8 mouse cellular contexts compared by ENCODE assay signal in genomic region chr5:149279273-149279844, GRCm38 (mm10). TPM values are rescaled to one million over a fixed set of nuclear protein-coding genes. Genes with fewer than 3 reads are reported as not detected.
DNase-seq lines count a peak whose midpoint lies in the region; ATAC-seq lines count a peak whose summit lies in the region.
"Had no signal": no experiment of that assay in that cellular context is flagged by ENCODE, and none has a peak within 500 bp of the region (broad histone marks: within the 10 kb centered on the region; RNA-seq: fewer than 3 reads in every experiment).

No protein-coding gene starts in this region.

- WGBS in forebrain, embryonic 14.5 days: 28% methylated on average over 22 of the region's 22 CpGs
- 27% methylated on average over 22 of the region's 22 CpGs for WGBS in hindbrain, embryonic 13.5 days

- no peak overlapping the region for H3K4me3 ChIP-seq in forebrain, embryonic 14.5 days (ENCODE audit: low read depth, low read length)
- H3K4me3 ChIP-seq in hindbrain, embryonic 13.5 days: peak overlapping the region; percentile 11; the same call in 1 of the 2 replicates
- H3K4me3 ChIP-seq: megakaryocyte, embryonic 14.5 days had no signal

- H3K9ac ChIP-seq in forebrain, embryonic 14.5 days (ENCODE audit: low read length): peak overlapping the region; percentile 29; the same call in 1 of the 2 replicates
- peak overlapping the region; percentile 31; the same call in 1 of the 2 replicates for H3K9ac ChIP-seq in hindbrain, embryonic 13.5 days

- H3K4me1 ChIP-seq in forebrain, embryonic 14.5 days (ENCODE audit: control insufficient read depth, insufficient read depth, low read length): no peaks in the 10 kb centered on the region
- peaks cover 8% of the 10 kb centered on the region; the same call in 1 of the 2 replicates for H3K4me1 ChIP-seq in hindbrain, embryonic 13.5 days (replicated peaks)

- no peaks in the 10 kb centered on the region for H3K36me3 ChIP-seq in forebrain, embryonic 14.5 days (ENCODE audit: control insufficient read depth, insufficient read depth, low read length)
- H3K36me3 ChIP-seq in hindbrain, embryonic 13.5 days: no peaks in the 10 kb centered on the region

- DNase-seq in Muller cell, postnatal 12 days (ENCODE audit: inconsistent ontology term): peak; percentile 9
- peak; percentile 89 for DNase-seq in brain, adult 2 months (ENCODE audit: low read depth, low spot score)
- DNase-seq in forebrain, embryonic 14.5 days (ENCODE audit: low spot score): peak; percentile 40
- peak; percentile 52 to 60 for DNase-seq in left cerebral cortex, adult 9 months (ENCODE audit: low spot score in 2 of 2)
- peak; percentile 66 for DNase-seq in right cerebral cortex, adult 18-20 months
- no peak for DNase-seq in urinary bladder, postnatal 14 days (ENCODE audit: low spot score)

- peak; percentile 66; the same call in 1 of the 2 replicates for ATAC-seq in forebrain, embryonic 14.5 days
- peak; percentile 66 for ATAC-seq in hindbrain, embryonic 13.5 days (ENCODE audit: low FRiP score)

- H3K4me2 ChIP-seq in forebrain, embryonic 14.5 days (ENCODE audit: low read length): peak overlapping the region; percentile 36
- H3K4me2 ChIP-seq in hindbrain, embryonic 13.5 days: peak overlapping the region; percentile 41

- no peaks in the 10 kb centered on the region for H3K27me3 ChIP-seq in forebrain, embryonic 14.5 days (replicated peaks; ENCODE audit: control insufficient read depth, insufficient read depth, low read length)
- 0 out of 2 replicates have a peak, but pooled peaks cover 1% of the 10 kb centered on the region for H3K27me3 ChIP-seq in hindbrain, embryonic 13.5 days
- H3K27me3 ChIP-seq: megakaryocyte, embryonic 14.5 days had no signal

- 0 out of 2 replicates have a peak, but pooled peaks cover 3% of the 10 kb centered on the region for H3K9me3 ChIP-seq in forebrain, embryonic 14.5 days (replicated peaks; ENCODE audit: control insufficient read depth, low read length)
- 0 out of 2 replicates have a peak, but pooled peaks cover 8% of the 10 kb centered on the region for H3K9me3 ChIP-seq in hindbrain, embryonic 13.5 days

- no peak overlapping the region for H3K27ac ChIP-seq in forebrain, embryonic 14.5 days (ENCODE audit: low read depth, low read length)
- H3K27ac ChIP-seq in hindbrain, embryonic 13.5 days: peak overlapping the region; percentile 77

RNA-seq across cellular contexts. Expression of gene Alox5ap, which starts 14.8 kb away (rescaled TPM):
- 8.6 and 12.7 TPM in 2 replicates for polyA plus RNA-seq in forebrain, embryonic 14.5 days (2014; fragmentation: Nextera tagmentation; extraction: Ambion mirVana)
- 9.0 and 11.2 TPM in 2 replicates for polyA plus RNA-seq in hindbrain, embryonic 13.5 days (2015; fragmentation: Nextera tagmentation; extraction: Ambion mirVana)
